Mouse (Mus musculus) erythroblast, embryonic 14.5 days (primary cell): ENCODE measurements around the gene Ahsa1. TPM values are rescaled to one million over a fixed set of nuclear protein-coding genes. Genes with fewer than 3 reads are reported as not detected.
"Not testable (repeated sequence)": the region's sequence is repeated elsewhere in the genome, so short reads cannot be mapped to it uniquely, and the experiment has no call there.

Experiments
- H3K27me3 ChIP-seq: 2 replicates; pipeline ENCODE4 v1.6.1; 2012; ENCODE audit warnings: inconsistent platforms; ENCODE audit not compliant: control insufficient read depth
- H3K36me3 ChIP-seq: 2 replicates; pipeline ENCODE4 v1.6.1; 2012; ENCODE audit warnings: mild to moderate bottlenecking, inconsistent platforms; ENCODE audit not compliant: control insufficient read depth
- H3K4me1 ChIP-seq: 2 replicates; pipeline ENCODE4 v1.6.1; 2012; ENCODE audit warnings: inconsistent platforms; ENCODE audit not compliant: control insufficient read depth
- H3K4me3 ChIP-seq: replicated peaks from 2 replicates; pipeline ENCODE3; 2012; ENCODE audit warnings: moderate library complexity, mild to moderate bottlenecking, inconsistent platforms
- H3K9me3 ChIP-seq: 2 replicates; pipeline ENCODE4 v1.6.1; 2012; ENCODE audit warnings: low read length, inconsistent platforms, mixed read lengths; ENCODE audit not compliant: control insufficient read depth
- GATA1 ChIP-seq: IDR thresholded peaks from 2 replicates; pipeline ENCODE4 v1.6.1; 2012; ENCODE audit warnings: low read length, inconsistent platforms, mixed read lengths
- TAL1 ChIP-seq: IDR thresholded peaks from 3 replicates; pipeline ENCODE4 v1.6.1; 2012; ENCODE audit warnings: low read length, inconsistent platforms, mixed read lengths
- polyA plus RNA-seq: library from polyadenylated mRNA; stranded (reverse); fragments of >175 nt; gene quantifications from 2 replicates; pipeline ENCODE4 v1.2.3, GENCODE M21; 2012

Gene Ahsa1
- polyA plus RNA-seq, 1 experiment: 13.5 TPM

DNA sequence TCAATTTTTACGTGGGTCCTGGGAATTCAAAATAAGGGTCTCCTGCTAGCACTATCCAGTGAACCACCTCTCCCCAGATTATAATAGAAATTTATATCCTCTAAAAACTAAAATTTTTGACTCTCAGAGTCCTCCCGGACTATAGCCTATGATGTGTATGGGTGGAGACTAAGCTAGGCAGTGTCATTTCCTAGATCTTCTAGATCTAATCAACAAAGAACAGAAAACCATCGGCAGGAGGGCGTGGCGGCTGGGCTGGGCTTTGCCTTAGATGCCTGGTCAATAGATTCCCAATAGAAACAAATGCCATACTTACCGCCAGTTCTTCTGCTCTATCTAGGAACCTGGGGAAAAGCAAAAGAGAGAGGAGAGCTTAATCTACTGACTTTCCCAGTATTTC, 16.1 kb upstream of the Ahsa1 start:
- Histone ChIP-seq H3K4me3 (no peak overlapping the region), H3K9me3 (no peaks in the 10 kb centered on the region; the same call in 1 of the 2 replicates), H3K36me3 (peaks cover 63% of the 10 kb centered on the region), H3K27me3 (no peaks in the 10 kb centered on the region), H3K4me1 (peaks cover 17% of the 10 kb centered on the region)
- no peak for TF ChIP-seq TAL1
- no peak for TF ChIP-seq GATA1

DNA sequence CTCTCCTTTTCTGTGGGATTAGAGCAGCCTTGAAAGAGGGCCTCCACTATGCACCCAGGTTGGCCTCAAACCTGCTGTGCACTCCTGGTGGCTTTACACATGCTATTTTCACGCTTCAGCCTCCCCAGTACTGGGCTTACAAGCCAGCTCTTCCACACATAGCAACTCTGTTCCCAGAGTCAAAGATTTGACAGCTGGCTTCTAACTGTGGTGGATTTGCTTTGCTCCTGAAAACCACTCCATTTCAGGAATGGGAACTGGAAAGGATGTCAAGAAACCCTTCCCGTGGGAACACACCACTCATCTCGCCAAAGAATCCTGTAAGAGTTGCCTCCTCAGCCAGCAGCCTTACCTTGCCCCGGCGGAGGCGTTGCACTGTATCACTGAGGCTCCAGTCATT, 12.4 kb upstream of the Ahsa1 start:
- no peak overlapping the region for H3K4me3 ChIP-seq
- H3K9me3 ChIP-seq: no peaks in the 10 kb centered on the region; the same call in 1 of the 2 replicates
- no peak for TF ChIP-seq GATA1
- TF ChIP-seq TAL1: no peak
- peaks cover 31% of the 10 kb centered on the region for H3K4me1 ChIP-seq
- H3K27me3 ChIP-seq: no peaks in the 10 kb centered on the region
- peaks cover 77% of the 10 kb centered on the region for H3K36me3 ChIP-seq

DNA sequence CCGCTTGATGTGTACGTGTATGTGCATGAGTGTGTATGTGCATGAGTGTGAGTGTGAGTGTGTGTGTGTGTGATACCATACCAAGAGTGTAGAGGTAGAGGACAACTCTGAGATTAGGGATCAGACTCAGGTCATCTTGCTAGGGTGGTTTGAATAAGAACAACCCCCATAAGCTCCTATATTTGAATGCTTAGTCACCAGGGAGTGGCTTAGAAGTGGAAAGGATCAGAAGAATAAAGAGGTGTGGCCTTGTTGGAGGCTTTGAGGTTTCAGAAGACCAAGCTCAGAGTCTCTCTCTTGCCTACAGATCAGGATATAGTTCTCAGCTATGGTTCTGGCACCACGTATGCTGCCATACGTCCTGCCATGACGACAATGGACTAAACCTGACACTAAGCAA, 9.7 kb upstream of the Ahsa1 start:
- no peaks in the 10 kb centered on the region for H3K27me3 ChIP-seq
- no peaks in the 10 kb centered on the region; the same call in 1 of the 2 replicates for H3K9me3 ChIP-seq
- H3K36me3 ChIP-seq: peaks cover 66% of the 10 kb centered on the region
- no peak overlapping the region for H3K4me3 ChIP-seq
- TF ChIP-seq TAL1 (no peak), GATA1 (no peak)
- peaks cover 15% of the 10 kb centered on the region for H3K4me1 ChIP-seq

DNA sequence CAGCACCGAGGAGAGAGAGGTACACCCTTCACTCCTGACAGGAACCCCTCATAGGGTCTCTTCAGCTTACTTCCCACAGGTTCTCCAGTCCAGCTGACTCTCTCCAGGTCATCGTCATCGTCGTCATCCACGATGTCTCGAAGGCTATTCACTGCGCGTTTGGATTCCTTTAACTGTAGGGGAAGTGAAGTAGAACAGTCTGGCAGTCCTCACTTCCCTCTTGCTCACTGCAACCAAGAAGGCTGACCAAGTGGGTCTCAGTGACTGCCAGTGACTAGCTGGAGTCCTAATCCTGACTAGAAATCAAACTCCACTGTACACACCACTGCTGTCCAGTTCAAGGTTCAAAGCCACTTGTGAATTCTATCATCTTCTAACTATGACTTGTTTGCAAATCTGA, 5.7 kb upstream of the Ahsa1 start:
- H3K9me3 ChIP-seq: no peaks in the 10 kb centered on the region
- TF ChIP-seq GATA1 (no peak), TAL1 (no peak)
- H3K4me1 ChIP-seq: peaks cover 23% of the 10 kb centered on the region
- H3K36me3 ChIP-seq: peaks cover 51% of the 10 kb centered on the region
- H3K27me3 ChIP-seq: no peaks in the 10 kb centered on the region
- H3K4me3 ChIP-seq: no peak overlapping the region

DNA sequence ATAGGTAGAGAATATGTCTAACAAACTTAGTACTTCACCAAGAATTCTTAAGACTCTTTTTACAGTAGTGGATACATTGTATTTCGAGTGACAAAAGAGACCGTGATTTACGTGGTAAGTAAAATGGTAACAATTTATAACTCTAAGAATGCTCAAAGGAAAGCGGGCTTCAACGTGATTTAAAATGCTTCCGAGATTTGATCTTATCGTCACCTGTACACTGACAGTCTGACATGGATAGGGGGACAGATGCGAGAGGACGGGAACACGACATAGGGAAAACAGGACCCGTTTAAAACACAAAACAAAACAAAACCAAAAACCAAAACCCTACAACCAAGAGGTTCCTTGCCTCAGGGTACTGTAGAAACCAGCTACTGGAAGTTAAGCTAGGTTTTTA, 835 bp upstream of the Ahsa1 start:
- Histone ChIP-seq H3K27me3 (no peaks in the 10 kb centered on the region), H3K4me1 (peaks cover 32% of the 10 kb centered on the region), H3K36me3 (peaks cover 45% of the 10 kb centered on the region), H3K4me3 (peak overlapping the region; percentile 87), H3K9me3 (no peaks in the 10 kb centered on the region)
- TF ChIP-seq TAL1: no peak
- TF ChIP-seq GATA1: no peak

DNA sequence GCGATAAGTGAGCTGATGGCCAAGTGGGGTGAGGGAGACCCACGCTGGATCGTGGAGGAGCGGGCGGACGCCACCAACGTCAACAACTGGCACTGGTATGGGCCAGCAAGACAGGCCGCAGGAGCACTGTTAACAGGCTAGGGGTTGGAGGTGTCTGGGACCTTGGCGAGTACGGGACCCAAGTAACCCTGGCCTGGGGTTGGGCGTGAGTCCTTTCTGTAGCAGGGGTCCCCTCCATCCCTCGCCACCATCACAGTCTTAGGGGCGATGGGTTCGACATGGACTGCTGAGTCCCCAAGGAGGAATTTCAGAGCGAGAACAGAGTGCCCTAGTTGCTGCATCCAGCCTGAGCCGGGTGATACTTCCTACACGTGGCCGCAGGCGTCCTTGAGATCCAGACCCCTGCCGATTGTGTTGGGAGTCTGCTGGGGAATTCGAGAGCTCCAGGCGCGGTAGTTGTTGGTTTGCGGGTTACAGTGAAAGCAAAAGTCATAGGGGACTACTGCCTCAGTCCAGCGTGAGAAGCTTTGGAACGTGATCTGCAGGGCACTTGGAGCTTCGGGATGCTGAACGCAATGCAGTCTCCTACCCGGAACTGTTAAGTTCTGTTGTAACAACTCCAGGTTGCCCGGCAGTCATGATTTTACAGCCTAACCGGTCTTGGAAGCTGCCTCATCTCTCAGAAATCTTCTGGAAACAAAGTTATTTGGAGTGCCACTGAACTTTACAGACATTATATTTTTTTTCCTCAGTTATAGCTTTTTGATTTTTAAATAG, 736 bp downstream of the Ahsa1 start:
- H3K4me3 ChIP-seq: peak overlapping the region; percentile 87
- TF ChIP-seq TAL1 (no peak), GATA1 (no peak)
- H3K36me3 ChIP-seq: peaks cover 50% of the 10 kb centered on the region
- peaks cover 32% of the 10 kb centered on the region for H3K4me1 ChIP-seq
- H3K27me3 ChIP-seq: no peaks in the 10 kb centered on the region
- H3K9me3 ChIP-seq: no peaks in the 10 kb centered on the region

DNA sequence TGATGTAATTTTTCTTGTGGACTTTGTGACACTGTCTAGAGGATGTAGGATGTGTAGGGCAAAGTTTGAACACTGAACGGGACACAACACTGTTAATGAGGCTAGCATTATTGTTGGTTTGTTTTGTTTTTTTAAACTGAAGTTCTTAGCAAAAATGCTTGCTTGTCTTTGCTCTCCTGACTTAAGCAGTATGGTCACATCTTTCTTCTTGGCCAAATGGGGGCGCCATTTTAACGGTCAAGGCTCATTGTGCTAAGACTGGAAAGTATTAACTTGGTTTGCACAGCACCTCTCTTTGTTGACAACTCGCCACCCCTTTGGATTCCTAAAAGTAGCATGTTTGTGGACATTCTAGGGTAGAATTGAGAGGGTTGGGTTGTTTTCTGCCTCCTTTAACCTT, 1.4 kb downstream of the Ahsa1 start:
- peaks cover 53% of the 10 kb centered on the region for H3K36me3 ChIP-seq
- peak overlapping the region; percentile 87 for H3K4me3 ChIP-seq
- no peaks in the 10 kb centered on the region for H3K9me3 ChIP-seq
- H3K4me1 ChIP-seq: peaks cover 32% of the 10 kb centered on the region
- no peaks in the 10 kb centered on the region for H3K27me3 ChIP-seq
- no peak for TF ChIP-seq TAL1
- no peak for TF ChIP-seq GATA1

DNA sequence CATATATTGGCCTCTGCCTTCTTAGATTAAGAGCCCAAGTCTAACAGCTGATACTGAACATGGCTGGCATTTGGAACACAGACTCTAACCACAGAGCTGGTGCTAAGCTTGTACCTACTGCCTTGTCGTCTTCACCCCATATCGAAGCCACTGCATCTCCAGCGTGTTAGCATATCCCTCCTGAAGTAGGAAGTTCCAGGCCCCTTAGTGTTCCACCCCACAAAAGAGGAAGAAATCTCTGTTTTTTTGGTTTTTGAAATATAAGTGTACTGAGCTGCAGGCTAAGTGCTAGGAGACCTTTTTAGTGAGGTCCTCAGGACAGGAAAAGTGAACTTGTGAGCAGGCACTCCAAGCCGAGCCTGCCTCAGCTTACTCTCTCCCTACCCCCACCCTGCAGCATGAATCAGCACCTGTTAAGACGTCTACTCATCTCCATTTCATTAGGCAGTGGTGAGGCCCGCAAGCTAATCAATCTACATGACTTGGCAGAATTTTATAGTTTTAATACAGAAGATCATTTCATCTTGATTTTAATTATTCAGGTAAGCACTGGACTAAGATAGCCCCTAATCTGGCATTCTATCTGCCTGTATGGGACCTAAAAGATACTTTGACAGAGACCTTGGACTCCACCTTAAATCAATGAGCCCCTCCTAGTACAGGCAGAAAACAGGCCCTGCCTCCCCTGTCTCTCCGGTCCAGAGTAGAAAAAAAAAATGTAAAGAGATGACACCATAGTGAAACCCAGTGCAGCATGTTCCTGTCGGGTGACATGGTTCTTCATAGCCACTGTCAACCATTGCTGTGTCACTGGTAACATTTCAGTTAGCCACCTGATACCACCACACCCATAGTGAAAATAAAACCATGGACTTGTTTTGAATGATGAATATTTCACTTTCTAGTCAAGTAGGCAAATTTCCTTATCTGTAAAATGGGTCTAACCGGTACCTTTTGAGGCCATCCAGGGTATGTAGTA, 8.9 kb downstream of the Ahsa1 start:
- Histone ChIP-seq H3K27me3 (no peaks in the 10 kb centered on the region), H3K4me3 (peak overlapping the region; percentile 10), H3K4me1 (peaks cover 42% of the 10 kb centered on the region), H3K36me3 (peaks cover 70% of the 10 kb centered on the region), H3K9me3 (no peaks in the 10 kb centered on the region)
- TF ChIP-seq TAL1 (no peak), GATA1 (no peak)

DNA sequence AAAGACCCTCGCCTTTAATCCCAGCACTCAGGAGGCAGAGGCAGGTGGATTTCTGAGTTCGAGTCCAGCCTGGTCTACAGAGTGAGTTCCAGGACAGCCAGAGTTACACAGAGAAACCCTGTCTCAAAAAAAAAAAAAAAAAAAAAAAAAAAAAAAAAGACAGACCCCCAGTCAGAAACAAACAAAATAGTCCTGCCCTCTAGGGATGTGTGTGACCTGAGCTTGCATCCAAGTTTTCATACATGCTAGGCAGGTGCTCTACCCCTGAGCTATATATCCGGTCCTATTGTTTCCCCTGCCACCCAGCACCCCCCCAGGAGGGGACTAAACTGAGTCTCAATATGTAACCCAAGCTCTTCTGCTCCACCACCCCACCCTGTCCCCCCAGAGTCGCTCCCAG, 11.0 kb downstream of the Ahsa1 start:
- Histone ChIP-seq H3K4me1 (peaks cover 42% of the 10 kb centered on the region), H3K36me3 (peaks cover 49% of the 10 kb centered on the region)
- not testable (repeated sequence) for H3K27me3 ChIP-seq, H3K4me3 ChIP-seq, H3K9me3 ChIP-seq
